Mouse (Mus musculus) olfactory bulb, adult 2 months (tissue): ENCODE measurements at regions not wholly inside any gene's neighbourhood (a gene's known extent, or its start where the extent isn't known, plus 50 kb on each side); places are given as distances from the start of the nearest gene placed in this dataset.

Experiments
- H3K27ac ChIP-seq: fragments of 200-500 bp; 2 replicates; pipeline ENCODE4 v1.5.1; 2012; ENCODE audit warnings: low read depth, low read length; ENCODE audit not compliant: insufficient read depth
- H3K4me1 ChIP-seq: fragments of 200-500 bp; 2 replicates; pipeline ENCODE4 v1.6.1; 2012; ENCODE audit warnings: low read length; ENCODE audit not compliant: control insufficient read depth, insufficient read depth
- H3K4me3 ChIP-seq: fragments of 200-500 bp; 2 replicates; pipeline ENCODE4 v1.5.1; 2012; ENCODE audit warnings: mild to moderate bottlenecking, low read depth, low read length, moderate library complexity; ENCODE audit not compliant: insufficient read depth
- CTCF ChIP-seq: fragments of 200-500 bp; IDR thresholded peaks from 2 replicates; pipeline ENCODE4 v1.5.1; 2012; ENCODE audit warnings: low read depth, mild to moderate bottlenecking, low read length, moderate library complexity; ENCODE audit not compliant: insufficient read depth
- POLR2A ChIP-seq: fragments of 200-500 bp; IDR thresholded peaks from 2 replicates; pipeline ENCODE4 v1.6.1; 2012; ENCODE audit warnings: mild to moderate bottlenecking, low read depth, low read length, moderate library complexity; ENCODE audit not compliant: insufficient read depth
- WGBS: fragments of 180-500 bp; shearing (Covaris S2); methylation state at CpG from one replicate; pipeline ENCODE4 v1.1.7; 2018; 5-methylcytosine and 5-hydroxymethylcytosine counted together

GRCm38 (mm10) chr17:84129204-84129603, 58.5 kb downstream of the Zfp36l2 start:
- Histone ChIP-seq H3K4me3 (no peak overlapping the region), H3K27ac (no peak overlapping the region), H3K4me1 (0 out of 2 replicates have a peak, but pooled peaks cover 6% of the 10 kb centered on the region)
- TF ChIP-seq CTCF (no peak), POLR2A (no peak)
- 85% methylated on average over 13 of the region's 13 CpGs for WGBS

- 90% methylated on average over 5 of the region's 5 CpGs for WGBS
- H3K4me3 ChIP-seq = no peak overlapping the region
- H3K4me1 ChIP-seq = 0 out of 2 replicates have a peak, but pooled peaks cover 6% of the 10 kb centered on the region
- no peak overlapping the region for H3K27ac ChIP-seq
- TF ChIP-seq CTCF (no peak), POLR2A (no peak)
These were observed 59.5 kb downstream of the Zfp36l2 start for GRCm38 (mm10) chr17:84128262-84128661.

DNA sequence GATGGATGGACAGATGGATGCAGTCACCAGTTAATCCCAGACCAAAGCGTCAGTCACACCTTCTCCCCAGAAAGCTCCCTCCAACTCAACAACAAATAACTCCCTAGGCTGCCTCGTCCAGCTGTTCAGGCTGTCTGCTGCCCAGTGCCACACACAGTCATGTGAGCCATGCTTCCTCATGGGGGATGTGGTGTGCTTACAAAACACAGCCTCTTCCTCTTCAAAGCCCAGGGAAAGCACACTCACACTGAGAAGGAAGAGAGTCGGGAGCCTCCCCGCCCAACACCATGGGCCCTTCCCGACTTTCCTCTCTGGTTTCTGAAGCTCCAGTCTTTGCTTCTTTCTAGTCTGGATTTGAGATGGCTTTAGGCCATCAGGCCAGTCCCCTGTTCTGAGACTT, 61.6 kb downstream of the Zfp36l2 start:
- 81% methylated on average over 5 of the region's 5 CpGs for WGBS
- TF ChIP-seq CTCF (no peak), POLR2A (no peak)
- H3K4me3 ChIP-seq = no peak overlapping the region
- H3K27ac ChIP-seq = no peak overlapping the region
- H3K4me1 ChIP-seq = 0 out of 2 replicates have a peak, but pooled peaks cover 6% of the 10 kb centered on the region

DNA sequence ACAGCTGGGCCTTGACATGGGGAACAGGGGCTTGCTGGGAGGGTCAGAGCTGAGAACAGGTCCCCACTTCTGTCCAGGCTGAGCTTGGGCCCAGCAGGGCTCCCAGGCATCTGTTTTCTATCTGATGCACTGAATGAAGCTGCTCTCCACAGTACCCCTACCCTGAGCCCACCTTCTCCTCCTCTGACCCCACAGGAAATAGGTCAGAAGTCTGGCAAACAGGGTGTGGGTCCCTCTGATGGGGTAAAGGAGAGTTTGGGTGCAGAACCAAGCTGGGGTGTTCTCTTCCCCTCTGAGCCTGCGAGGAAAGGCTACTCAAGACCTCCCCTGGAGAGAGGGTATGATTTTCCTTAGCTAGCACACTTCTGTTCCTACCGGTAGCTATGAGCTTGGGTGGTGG, 64.6 kb downstream of the Zfp36l2 start:
- Histone ChIP-seq H3K27ac (no peak overlapping the region), H3K4me1 (0 out of 2 replicates have a peak, but pooled peaks cover 6% of the 10 kb centered on the region), H3K4me3 (no peak overlapping the region)
- TF ChIP-seq CTCF (no peak), POLR2A (no peak)
- WGBS = 87% methylated on average over 2 of the region's 2 CpGs

GRCm38 (mm10) chr17:84122486-84123131, 65.1 kb downstream of the Zfp36l2 start:
- Histone ChIP-seq H3K4me3 (no peak overlapping the region), H3K4me1 (0 out of 2 replicates have a peak, but pooled peaks cover 6% of the 10 kb centered on the region), H3K27ac (no peak overlapping the region)
- 90% methylated on average over 6 of the region's 6 CpGs for WGBS
- TF ChIP-seq CTCF (no peak), POLR2A (no peak)

GRCm38 (mm10) chr17:84121291-84121690, 66.5 kb downstream of the Zfp36l2 start:
- 89% methylated on average over 6 of the region's 6 CpGs for WGBS
- no peak overlapping the region for H3K27ac ChIP-seq
- TF ChIP-seq POLR2A = no peak
- TF ChIP-seq CTCF = no peak
- peaks cover 4% of the 10 kb centered on the region for H3K4me1 ChIP-seq
- H3K4me3 ChIP-seq = no peak overlapping the region

DNA sequence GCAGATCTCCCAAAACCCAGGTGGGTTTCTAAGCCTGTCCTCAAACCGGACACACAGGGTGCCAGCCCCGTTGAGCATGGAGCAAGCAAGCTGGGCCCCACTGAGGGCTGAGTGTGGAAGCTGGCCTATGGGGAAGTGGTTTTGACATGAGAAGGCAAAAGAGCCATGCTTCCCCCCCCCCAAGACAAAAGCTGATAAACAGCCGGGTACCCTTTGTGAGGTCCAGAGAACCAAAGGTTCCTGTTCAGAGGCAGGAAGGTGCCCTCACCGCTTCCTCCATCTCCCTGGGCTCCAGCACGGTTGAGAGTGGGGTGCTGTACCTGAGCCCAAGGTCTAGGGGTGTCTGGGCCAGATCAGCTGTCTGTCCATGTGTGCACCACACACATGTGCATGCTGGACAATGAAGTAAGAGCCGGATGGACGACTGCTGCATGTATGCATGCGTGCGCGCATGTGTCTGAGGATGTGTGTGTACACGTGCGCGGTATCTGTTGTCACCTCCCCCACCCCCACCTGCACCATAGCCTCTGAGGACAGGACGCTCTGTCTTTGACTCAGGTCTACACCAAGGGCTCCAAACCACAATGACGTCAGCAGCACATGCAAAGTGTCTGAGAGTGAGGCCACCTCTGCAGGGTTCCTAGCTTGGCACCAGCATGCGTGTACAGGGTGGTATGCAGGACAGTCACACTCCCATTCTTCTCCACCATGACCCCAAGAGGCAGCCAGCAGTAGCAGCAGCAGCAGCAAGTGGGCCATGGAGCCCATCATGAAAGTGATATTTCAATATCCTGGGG, 68.3 kb downstream of the Zfp36l2 start:
- H3K27ac ChIP-seq = no peak overlapping the region
- TF ChIP-seq POLR2A (no peak), CTCF (no peak)
- 95% methylated on average over 16 of the region's 16 CpGs for WGBS
- peaks cover 9% of the 10 kb centered on the region for H3K4me1 ChIP-seq
- no peak overlapping the region for H3K4me3 ChIP-seq

GRCm38 (mm10) chr17:84118781-84119180, 69.0 kb downstream of the Zfp36l2 start:
- Histone ChIP-seq H3K4me3 (no peak overlapping the region), H3K27ac (no peak overlapping the region), H3K4me1 (peaks cover 13% of the 10 kb centered on the region)
- TF ChIP-seq CTCF (no peak), POLR2A (no peak)
- 79% methylated on average over 1 of the region's 1 CpGs for WGBS

DNA sequence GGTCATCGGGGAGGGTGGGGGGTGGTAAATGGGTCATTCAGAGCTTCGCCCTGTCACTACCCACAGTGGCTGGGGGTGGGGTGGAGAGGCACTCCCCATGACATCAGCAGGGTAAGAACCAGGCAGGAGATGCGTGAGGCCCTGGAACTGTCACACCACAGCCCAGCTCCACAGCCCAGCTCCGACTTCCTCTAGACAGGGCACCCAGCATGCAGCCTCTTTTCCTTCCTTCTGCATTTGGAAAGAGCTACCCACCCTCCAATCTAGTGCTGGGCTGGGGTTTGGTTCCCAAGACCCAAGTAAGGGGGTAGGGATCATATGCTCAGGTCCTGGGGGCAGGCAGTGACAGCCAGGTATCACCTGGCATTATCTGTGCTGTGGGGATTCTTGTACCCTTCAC, 69.5 kb downstream of the Zfp36l2 start:
- no peak overlapping the region for H3K4me3 ChIP-seq
- TF ChIP-seq CTCF = no peak
- TF ChIP-seq POLR2A = no peak
- 95% methylated on average over 4 of the region's 4 CpGs for WGBS
- H3K27ac ChIP-seq = no peak overlapping the region
- H3K4me1 ChIP-seq = peaks cover 13% of the 10 kb centered on the region
